Mouse (Mus musculus) gastrocnemius, postnatal 25 days (tissue): ENCODE measurements at regions not wholly inside any gene's neighbourhood (a gene's known extent, or its start where the extent isn't known, plus 50 kb on each side); places are given as distances from the start of the nearest gene placed in this dataset.
"Not testable (repeated sequence)": the region's sequence is repeated elsewhere in the genome, so short reads cannot be mapped to it uniquely, and the experiment has no call there.

ENCODE experiments used
- DNase-seq: peaks from one replicate; pipeline ENCODE4 v3.0.0; 2022
- microRNA-seq, 2 experiments: library from miRNA; unstranded; fragments of <30 nt; microRNA quantifications; one replicate each; pipeline ENCODE4 v1.2.0; 2021; ENCODE audit warnings: borderline replicate concordance in 2 of 2

DNA sequence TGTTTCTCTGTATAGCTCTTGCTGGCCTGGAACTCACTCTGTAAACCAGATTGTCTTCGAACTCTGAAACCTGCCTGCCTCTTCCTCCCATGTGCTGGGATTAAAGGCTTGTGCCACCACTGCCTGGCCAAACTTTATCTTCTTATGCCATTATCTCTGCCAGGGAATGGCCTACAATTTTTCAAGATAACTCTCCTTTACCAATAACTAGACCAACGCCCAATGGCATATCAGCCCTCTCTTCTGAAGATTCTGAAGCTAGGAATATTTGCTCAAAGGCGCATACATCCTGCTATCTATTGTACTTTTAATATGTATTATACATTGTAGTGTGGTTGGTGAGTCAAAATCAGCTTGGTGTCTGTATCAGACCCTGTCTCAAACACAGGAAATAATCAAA lies 235.4 kb upstream of the Cts3 start:
- DNase-seq = not testable (repeated sequence)

DNA sequence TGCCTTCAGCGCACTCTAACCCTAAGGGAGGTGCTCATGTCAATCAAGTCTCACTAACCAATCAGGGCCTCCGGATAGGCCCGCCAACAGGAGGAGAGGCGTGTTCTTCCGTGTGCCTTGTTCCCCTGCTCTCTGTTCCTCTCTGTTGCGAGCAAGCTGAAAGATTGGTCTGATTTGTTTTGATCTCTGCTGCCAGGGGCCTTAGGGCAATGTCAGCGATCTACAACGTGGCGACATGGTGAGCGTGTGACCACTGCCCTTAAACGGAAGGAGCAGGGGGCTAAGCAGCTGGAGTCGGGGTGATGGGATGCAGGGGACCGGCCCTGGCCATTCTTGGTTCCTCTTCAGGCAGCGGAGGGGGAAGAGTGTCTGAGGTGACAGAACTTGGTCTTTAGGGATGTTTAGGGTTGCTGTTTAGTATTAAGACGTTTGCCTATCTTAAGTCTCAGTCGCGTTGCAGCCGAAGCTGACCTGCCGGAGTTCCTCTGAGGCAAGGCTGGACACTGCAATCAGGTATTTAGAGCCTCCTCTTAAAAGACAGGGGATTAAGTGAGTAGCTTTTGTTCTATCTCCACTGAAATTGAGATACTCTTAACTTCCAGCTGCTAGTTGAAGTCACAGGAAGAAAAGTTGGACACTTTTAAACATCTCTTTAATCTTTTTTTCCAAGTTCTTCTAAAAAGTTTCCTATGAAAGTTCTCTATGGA lies 234.4 kb upstream of the Cts3 start:
- DNase-seq = peak; percentile 14

DNA sequence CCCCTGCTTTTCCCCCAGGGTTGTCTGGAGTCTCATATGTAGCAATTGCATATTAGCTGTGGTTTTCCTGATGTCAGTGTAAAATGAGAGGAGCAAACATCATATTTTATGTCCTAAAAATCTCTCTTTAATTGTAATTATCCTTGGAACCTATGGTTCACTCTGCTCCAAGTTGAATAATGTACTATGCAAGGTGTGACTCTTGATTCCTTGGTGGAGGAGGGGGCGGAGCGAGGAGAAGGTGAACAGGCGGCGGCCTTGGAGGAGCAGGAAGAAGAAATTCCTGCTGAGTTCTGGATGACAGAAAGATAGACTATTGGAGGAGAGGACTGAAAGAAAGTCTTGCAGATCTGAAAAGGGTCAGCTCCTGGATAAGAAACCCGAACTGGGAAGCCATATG lies 233.8 kb upstream of the Cts3 start:
- not testable (repeated sequence) for DNase-seq

DNA sequence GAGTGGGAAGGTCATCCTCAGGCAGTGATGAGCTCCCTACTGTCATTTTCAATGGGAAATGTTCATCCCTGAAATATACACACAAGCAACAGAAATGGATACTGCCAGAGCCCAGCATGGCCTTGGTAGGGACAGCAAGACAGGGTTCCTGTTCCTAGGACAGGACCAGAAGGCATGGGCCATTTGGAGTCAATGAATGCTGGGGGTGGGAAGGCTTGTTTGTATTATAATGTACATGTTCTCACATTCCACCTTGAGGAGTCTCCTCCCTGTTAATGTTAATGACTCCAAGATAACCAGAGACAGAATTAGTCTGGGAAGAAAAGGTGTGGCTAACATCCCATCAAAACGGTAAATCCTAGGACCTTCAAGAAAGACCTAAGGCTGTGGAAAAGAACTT lies 193.5 kb upstream of the Cts3 start:
- DNase-seq = not testable (repeated sequence)

Small RNA genes in the stretch of these regions (microRNA-seq; reads per million reads assigned to microRNA genes)
- 0 to 0.26 reads per million in 2 experiments for gene Gm23739
